Mouse (Mus musculus): ENCODE data around the gene Ppp1r2.
A peak's percentile ranks its signal among the peaks of the same experiment; 100 is the strongest.
"Not testable (repeated sequence)": the region's sequence is repeated elsewhere in the genome, so short reads cannot be mapped to it uniquely, and the experiment has no call there.

The Ppp1r2 gene

DNA sequence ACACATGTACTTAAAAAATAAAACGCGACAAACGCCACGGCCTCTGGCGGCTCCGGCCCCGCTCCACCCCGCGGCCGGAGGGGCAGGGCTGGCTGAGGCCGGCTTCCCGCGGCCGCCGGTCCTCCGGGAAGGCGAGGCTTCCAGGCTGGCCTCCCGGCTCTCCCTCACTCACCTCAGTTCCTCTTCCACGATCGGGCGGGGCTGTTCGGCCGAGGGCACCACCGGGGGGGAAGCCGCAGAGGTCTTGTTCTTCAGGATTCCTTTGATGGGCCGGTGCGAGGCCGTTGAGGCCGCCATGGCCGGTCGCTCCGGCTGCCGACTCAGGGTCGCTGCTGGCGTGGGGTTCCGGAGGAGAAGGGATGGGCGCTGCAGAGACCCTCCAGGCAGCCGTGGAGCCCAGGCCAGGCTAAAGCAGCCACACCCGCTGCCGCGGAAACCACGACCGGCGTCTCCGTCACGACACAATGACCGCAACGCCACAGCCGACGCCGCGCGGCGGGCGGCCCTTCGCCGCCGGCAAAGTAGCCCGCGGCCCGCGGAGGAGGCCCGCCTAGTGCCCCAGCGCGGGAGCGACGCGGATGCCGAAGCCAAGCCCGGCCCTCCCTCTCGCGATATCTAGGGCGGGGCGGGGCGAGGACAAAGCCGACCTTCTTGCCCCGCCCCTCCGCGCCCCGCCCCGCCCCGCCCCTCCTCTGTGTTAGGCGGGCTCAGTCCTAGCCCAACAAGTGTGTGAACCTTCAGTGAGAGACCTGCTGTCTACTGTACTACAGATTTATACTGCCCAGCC, at the start of gene Ppp1r2:
TSS of gene Ppp1r2 (minus strand) at position 604 of the 787 bp plus-strand sequence.
- DNase-seq (ENCODE audit: low read depth, low spot score) = peak; percentile 84

- DNase-seq (ENCODE audit: low read depth, low spot score) = no peak
Observed at GRCm38 (mm10) chr16:31321501-31321900, 46.4 kb upstream of the Ppp1r2 start.

GRCm38 (mm10) chr16:31320954-31321353, 45.9 kb upstream of the Ppp1r2 start:
- DNase-seq (ENCODE audit: low read depth, low spot score) = peak; percentile 25

GRCm38 (mm10) chr16:31319723-31320122, 44.6 kb upstream of the Ppp1r2 start:
- DNase-seq (ENCODE audit: low read depth, low spot score) = not testable (repeated sequence)

GRCm38 (mm10) chr16:31319316-31319715, 44.2 kb upstream of the Ppp1r2 start:
- DNase-seq (ENCODE audit: low read depth, low spot score) = no peak

- DNase-seq (ENCODE audit: low read depth, low spot score) = no peak
Observed at GRCm38 (mm10) chr16:31318418-31318817, 43.3 kb upstream of the Ppp1r2 start.

DNA sequence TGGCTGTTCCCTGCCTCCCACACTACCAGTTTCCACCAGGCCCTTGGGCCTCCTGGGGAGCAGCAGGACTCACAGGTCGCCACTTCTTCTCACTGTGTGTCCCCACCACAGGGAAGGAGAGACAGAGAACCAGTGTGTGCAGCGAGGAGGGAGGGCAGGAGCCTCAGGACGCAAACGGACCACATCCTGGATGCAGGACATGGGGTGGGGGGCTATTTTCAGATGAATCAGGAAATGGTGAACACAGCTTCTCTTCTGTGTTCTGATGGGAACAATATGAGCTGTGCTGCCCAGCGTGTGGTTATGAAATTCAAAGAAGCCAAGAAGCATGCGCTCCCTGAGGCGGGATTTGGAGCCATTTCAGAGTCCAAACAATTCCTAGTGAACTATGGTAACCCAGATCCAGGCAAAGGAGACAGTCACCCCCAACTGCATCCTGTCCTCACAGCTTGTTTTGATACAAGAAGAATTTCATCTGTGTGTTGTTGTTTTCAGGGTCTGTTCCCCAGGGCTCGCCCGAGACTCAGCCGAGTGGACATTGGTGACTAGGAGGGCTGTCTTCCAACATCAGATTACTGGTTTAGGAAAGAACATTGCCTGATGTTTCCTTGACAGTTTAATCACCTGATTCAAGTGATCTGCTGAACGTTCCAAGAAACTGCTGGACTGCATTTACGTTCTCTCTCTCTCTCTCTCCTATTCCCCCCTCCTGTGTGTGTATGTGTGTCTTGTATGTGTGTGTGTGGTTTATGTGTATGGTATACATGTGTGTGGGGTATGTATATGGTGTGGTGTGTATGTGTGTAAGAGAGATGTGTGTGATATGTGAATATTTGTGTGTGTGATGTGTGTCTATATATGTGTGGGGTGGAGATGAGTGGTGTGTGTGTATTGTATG, 41.4 kb upstream of the Ppp1r2 start:
- DNase-seq (ENCODE audit: low read depth, low spot score) = not testable (repeated sequence)

DNA sequence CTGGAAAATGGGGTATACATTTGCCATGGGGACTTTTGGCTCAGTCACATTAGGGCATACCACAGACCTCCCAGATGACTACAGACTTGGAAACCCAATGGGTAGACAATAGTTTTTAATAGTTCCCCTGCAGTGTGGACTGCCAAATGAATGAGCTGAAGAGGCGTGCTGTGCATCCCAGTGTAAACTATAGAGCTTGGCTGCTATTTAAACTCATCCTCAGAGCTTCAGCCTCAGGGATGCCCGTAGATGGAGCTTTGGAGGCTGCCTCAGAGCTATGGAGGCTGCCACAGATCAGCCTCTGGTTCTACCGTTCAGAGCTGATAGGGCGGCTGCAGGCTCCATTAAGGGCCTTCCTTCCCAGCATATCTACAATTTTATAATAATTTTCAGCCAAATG, 40.2 kb upstream of the Ppp1r2 start:
- no peak for DNase-seq (ENCODE audit: low read depth, low spot score)

GRCm38 (mm10) chr16:31314497-31315233, 39.6 kb upstream of the Ppp1r2 start, which contains the start of gene Apod:
TSS of gene Apod (minus strand) at chr16:31314808.
- DNase-seq (ENCODE audit: low read depth, low spot score) = no peak

DNA sequence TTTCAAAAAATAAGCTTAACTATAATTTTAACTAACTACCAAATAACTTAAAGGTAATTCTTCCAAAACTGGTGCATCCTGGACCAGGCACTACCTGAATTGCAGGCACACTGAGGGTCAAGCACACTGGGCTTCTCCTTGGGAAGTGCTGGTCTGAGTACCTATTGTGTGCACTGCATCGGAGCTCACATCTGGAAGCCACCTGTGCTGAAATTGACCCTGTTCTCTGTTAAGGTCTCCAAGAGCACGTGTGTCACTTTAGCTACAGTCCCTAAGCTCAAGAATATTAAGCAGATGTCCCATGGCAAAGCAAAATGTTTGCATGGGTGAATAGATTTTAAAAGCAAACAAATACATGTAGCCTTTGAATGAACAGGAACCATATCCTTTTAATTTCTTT, 38.5 kb upstream of the Ppp1r2 start:
- no peak for DNase-seq (ENCODE audit: low read depth, low spot score)

DNA sequence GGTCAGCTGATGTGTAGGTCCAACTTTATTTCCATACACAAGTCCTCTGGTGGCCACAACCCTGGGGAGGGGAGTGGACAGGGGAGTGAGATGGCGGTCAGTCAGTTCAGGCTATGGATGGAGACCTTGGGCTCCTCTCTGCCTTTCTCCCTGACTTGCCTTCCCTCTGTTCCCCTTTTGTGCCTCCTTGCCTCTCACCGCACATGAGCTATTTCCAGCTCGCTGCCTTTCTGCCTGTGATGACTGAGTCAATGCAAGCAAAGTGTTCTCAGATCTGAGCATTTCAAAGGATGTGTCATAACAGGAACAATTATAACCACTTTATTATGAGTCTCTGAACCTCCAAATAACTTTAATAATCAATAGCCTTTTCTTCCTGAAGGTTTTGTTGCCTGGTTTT, 37.2 kb upstream of the Ppp1r2 start:
- no peak for DNase-seq (ENCODE audit: low read depth, low spot score)

DNA sequence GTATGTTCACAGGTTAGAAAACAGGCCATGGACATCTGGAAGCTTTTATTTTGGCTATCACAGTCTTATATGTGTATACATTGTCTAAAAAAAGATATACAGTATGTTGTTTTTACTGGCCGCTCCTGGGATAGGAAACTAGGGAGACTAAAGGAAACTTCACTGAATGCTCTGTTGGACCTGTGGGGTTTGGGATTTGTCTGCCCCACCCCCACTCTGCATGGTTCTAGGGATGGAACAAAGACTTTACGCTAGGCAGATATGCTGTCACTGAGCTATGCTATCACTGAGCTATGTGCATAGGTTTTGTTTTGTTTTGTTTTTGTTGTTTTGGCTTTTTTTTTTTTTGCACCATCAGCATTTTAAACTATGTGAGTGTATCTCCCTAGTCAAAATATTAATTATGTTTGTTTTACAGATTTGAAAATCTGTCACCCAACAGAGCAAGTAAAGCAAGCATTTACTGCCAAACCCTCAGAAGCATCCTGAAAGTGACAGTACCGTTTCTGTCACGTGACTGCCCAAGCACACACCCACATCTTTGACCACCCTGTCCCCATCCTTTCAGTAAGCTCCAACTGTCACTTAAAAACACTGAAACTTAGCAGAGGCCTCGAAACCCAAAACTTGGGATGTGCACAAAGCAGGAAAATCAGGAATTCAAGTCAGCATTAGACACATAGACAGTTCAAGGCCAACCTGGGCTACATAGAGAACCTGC, 30.3 kb upstream of the Ppp1r2 start:
- no peak for DNase-seq (ENCODE audit: low read depth, low spot score)

- DNase-seq (ENCODE audit: low read depth, low spot score) = no peak
Observed at GRCm38 (mm10) chr16:31303276-31303675, 28.2 kb upstream of the Ppp1r2 start.

GRCm38 (mm10) chr16:31300883-31301532, 25.9 kb upstream of the Ppp1r2 start:
- no peak for DNase-seq (ENCODE audit: low read depth, low spot score)

DNA sequence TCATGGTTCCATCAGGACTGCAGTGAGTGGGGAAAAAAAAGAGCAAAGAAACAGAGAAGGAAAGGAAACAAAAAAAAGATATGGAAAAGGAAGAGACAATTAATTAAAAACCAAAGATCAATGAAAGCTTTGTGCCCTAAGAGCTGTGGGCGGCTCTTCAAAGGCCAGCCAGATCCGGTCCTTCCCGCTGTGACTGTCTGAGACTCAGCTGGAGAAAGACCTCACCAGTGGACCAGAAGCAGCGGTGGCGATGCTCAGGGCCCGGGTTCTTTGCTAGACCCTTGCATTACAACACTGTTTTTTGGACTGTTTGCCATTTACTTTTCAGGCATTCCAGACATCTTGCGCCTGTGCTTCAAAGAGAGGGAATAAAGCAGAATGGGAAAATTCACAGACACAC, 25.4 kb upstream of the Ppp1r2 start:
- no peak for DNase-seq (ENCODE audit: low read depth, low spot score)

GRCm38 (mm10) chr16:31299960-31300353, 24.9 kb upstream of the Ppp1r2 start:
- DNase-seq (ENCODE audit: low read depth, low spot score) = no peak

- DNase-seq (ENCODE audit: low read depth, low spot score) = no peak
Observed at GRCm38 (mm10) chr16:31299164-31299959, 24.3 kb upstream of the Ppp1r2 start.

- DNase-seq (ENCODE audit: low read depth, low spot score) = no peak
Observed at GRCm38 (mm10) chr16:31297113-31297512, 22.0 kb upstream of the Ppp1r2 start.

GRCm38 (mm10) chr16:31293761-31294160, 18.7 kb upstream of the Ppp1r2 start:
- DNase-seq (ENCODE audit: low read depth, low spot score) = no peak

All from retina, adult 2 months (tissue).